Mouse (Mus musculus) MN1 (cell line): Measurements from ENCODE around the gene Ubqln1.
A peak's percentile ranks its signal among the peaks of the same experiment; 100 is the strongest.
"Not testable (repeated sequence)": the region's sequence is repeated elsewhere in the genome, so short reads cannot be mapped to it uniquely, and the experiment has no call there.

Source experiments
- DNase-seq: peaks from one replicate; pipeline ENCODE4 v3.0.0-alpha.2; 2016; ENCODE audit warnings: low spot score

Gene Ubqln1

GRCm38 (mm10) chr13:58150442-58150841 is 65.0 kb downstream of the Ubqln1 start:
- no peak for DNase-seq

- DNase-seq, result peak; percentile 62
Measured at GRCm38 (mm10) chr13:58149629-58150028, 65.8 kb downstream of the Ubqln1 start.

DNA sequence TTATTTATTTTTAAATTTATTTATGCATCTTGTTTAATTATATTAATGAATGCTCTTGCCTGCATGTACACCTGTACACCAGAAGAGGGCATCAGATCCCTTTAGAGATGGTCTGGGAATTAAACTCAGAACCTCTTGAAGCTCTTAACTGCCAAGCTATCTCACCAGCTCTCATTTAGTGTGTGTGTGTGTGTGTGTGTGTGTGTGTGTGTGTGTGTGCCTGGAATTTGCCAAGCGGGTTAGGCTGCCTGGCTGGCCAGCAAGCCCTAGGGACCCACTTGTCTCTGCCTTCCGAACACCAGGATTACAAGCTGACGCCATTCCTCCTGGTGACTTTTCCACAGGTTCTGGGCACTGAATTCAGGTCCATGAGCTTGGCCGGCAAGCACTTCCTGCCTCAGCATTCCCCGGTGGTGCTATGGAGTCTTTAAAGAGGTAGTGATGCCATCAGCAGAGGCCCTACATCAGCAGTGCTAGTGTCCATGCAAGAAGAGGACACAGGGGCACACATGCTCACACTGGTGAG is 66.4 kb downstream of the Ubqln1 start:
- peak; percentile 75 for DNase-seq

GRCm38 (mm10) chr13:58148256-58148831 is 67.1 kb downstream of the Ubqln1 start:
- DNase-seq, result peak; percentile 94

DNA sequence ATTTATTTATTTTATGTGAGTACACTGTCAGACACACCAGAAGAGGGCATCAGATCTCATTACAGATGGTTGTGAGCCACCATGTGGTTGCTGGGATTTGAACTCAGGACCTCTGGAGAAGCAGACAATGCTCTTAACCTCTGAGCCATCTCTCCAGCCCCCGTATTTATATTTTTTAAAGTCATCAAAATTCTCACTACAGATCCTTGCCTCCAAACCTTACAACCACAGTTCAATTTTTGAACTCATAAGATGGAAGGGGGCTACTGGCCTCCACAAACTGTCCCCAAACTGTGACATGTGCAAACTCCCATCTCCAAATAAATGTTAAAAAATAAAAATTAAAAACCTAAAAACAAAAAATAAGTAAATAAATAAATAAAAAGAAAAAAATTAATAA is 67.7 kb downstream of the Ubqln1 start:
- DNase-seq, result no peak

DNA sequence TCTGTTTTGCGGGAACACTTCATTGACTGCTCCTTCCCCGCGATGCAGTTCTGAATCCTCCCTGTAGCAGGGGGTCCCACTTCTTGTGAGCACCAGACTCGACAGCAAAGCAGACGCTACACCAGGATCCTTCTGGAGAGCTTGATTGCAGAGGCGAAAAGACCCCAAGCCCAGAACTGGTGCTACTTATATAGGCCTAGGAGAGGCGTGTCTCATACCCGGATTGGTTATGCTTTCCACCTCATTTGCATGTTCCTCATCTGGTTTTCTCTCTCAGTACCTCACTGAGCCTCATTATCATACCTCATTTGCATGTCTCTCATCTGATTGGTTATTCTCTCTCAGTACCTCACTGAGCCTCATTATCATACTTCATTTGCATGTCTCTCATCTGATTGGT is 68.8 kb downstream of the Ubqln1 start:
- not testable (repeated sequence) for DNase-seq

GRCm38 (mm10) chr13:58131692-58132091 is 83.8 kb downstream of the Ubqln1 start:
- DNase-seq, result no peak

DNA sequence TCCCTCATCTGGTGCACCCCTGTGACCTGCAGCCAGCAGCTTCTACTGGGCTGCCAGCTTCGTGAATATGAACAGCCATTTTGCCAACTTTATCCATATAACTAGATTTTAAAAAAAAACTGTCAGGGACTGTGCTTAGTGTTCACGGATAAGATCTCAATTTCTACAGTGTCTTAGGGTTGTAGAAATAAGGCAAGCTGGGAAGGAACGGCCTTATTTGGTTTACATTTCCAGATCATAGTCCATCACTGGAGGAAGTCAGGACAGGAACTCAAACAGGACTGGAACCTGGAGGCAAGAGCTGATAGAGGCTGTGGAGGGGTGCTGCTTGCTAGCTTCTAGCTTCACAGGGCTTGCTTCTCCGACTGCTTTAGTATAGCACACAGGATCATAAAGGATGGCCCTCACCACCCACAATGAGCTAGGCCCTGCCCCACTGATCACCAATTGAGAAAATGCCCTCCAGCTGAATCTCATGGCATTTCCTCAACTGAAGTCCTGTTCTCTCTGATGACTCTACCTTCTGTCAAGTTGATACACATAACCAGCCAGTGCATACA is 85.7 kb downstream of the Ubqln1 start:
- peak; percentile 58 for DNase-seq

- DNase-seq, result peak; percentile 99
Measured at GRCm38 (mm10) chr13:58128768-58129671, 86.4 kb downstream of the Ubqln1 start.

DNA sequence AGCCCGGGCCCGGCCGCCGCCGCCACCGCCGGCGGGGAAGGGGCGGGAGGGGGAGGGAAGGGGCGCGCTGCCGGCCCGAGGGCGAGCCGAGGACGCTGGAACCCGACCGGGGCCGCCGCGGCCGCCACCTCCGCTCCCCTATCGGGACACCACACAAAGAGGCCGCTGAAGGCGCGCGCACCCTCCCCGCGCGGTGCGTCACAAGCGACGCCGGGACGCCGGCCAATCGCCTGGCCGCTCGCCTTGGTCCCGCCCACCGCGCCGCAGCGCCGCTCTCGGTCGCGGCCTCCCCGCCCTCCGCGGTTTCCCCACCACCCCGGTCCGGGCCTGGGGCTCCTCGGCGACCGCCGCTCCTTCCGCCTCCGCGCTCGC is 87.1 kb downstream of the Ubqln1 start, which contains the start of gene Hnrnpa0:
Gene Hnrnpa0, minus strand, starts transcription at position 161 of the 372 bp plus-strand sequence.
- peak; percentile 98 for DNase-seq

- peak; percentile 73 for DNase-seq
Measured at GRCm38 (mm10) chr13:58127766-58128361, 87.6 kb downstream of the Ubqln1 start.

DNA sequence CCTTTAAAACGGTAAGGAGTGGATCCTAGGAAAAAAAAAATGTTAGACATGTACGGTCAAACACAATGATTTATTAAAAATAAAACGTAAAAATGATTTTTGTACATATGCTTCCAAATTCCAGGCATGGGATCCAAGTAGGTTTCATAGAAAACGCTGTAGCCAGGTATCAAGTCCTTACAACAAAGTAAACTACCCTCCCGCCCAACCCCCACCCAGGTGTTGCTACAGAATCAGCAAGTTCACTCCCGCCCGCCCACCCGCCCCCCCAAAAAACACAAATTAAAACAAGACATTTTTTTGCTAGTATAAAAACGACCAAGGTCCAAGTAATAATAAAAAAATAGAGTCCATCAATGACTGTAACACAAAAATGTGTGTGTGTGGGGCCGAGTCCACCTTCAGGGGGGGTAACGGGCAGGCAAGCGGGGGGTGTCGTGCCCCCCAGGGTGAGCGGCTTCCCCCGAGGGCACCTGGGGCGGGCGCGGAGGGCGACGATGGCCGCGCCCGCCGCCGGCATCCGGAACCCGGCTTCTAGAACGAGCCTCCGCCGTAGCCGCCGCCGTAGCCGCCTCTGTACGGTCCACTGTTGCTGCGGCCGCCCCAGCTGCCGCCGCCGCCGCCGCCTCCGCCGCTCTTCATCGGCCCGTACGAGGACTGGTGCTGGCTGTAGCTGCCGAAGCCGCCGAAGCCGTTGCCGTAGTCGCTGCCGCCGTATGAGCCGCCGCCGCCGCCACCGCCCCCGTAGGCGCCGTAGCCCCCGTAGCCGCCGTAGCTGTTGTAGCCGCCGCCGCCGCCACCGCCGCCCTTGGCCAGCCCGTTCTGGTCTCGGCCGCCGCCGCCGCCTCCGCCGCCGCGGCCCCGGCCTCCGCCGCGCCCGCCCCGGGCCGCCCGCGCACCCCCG is 88.3 kb downstream of the Ubqln1 start:
- DNase-seq, result peak; percentile 54
